Mouse (Mus musculus) liver, postnatal 0 days (tissue): ENCODE measurements around the gene Rorb.

ENCODE experiments used
- CTCF ChIP-seq: sonication (generic); IDR thresholded peaks from 2 replicates; pipeline ENCODE4 v1.5.1; 2016; ENCODE audit warnings: antibody characterized with exemption, low read depth
- EP300 ChIP-seq: IDR thresholded peaks from 2 replicates; pipeline ENCODE4 v1.6.1; 2016; ENCODE audit warnings: antibody characterized with exemption, low read depth, mild to moderate bottlenecking

DNA sequence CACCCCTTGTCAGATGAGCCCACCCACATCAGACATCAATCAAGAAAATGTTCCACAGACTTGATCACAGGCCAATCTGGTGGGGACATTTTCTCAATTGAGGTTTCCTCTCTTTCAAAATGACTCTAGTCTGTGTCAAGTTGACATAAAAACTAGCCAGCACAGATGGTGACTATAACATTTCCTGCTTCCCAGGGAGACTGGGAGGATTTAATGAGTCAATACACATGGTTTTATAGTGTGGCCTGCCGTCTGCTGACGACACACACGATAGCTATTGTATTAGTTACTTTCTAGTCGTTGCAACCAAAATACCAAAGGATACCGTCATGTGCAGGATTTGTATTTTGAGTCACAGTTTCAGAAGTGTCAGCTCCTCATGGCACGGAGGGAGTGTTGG, 169.6 kb downstream of the Rorb start:
- TF ChIP-seq CTCF: no peak
- no peak for TF ChIP-seq EP300
